Mouse (Mus musculus) B cell, adult 2 months (primary cell): ENCODE results near the gene Txndc11.
A peak's percentile ranks its signal among the peaks of the same experiment; 100 is the strongest.

Experiments used
- DNase-seq, 2 experiments: peaks; one replicate each; pipeline ENCODE4 v3.0.0; 2022

Txndc11 gene

GRCm38 (mm10) chr16:11097301-11097700 lies 37.1 kb downstream of the Txndc11 start:
- DNase-seq: no peak

- DNase-seq: no peak
These were observed 40.6 kb downstream of the Txndc11 start for GRCm38 (mm10) chr16:11093717-11094386.

- DNase-seq: peak in 1 of 2 experiments; percentile 35
These were observed 41.9 kb downstream of the Txndc11 start for GRCm38 (mm10) chr16:11092523-11092922.

GRCm38 (mm10) chr16:11092061-11092460 lies 42.4 kb downstream of the Txndc11 start:
- DNase-seq: no peak

GRCm38 (mm10) chr16:11090836-11091570 lies 43.4 kb downstream of the Txndc11 start:
- peak; percentile 58 for DNase-seq

GRCm38 (mm10) chr16:11086856-11087588 lies 47.4 kb downstream of the Txndc11 start:
- peak; percentile 37 to 43 for DNase-seq

- DNase-seq: no peak
These were observed 48.2 kb downstream of the Txndc11 start for GRCm38 (mm10) chr16:11086299-11086698.

- DNase-seq: no peak
These were observed 50.3 kb downstream of the Txndc11 start for GRCm38 (mm10) chr16:11084181-11084580.

GRCm38 (mm10) chr16:11078216-11078869 lies 56.1 kb downstream of the Txndc11 start:
- peak; percentile 38 to 42 for DNase-seq

- peak; percentile 89 to 93 for DNase-seq
These were observed 56.7 kb downstream of the Txndc11 start for GRCm38 (mm10) chr16:11077601-11078201.

- DNase-seq: peak in 1 of 2 experiments; percentile 18
These were observed 61.4 kb downstream of the Txndc11 start for GRCm38 (mm10) chr16:11073060-11073459.

GRCm38 (mm10) chr16:11072454-11072853 lies 62.0 kb downstream of the Txndc11 start:
- DNase-seq: no peak

- DNase-seq: peak; percentile 68 to 70
These were observed 62.6 kb downstream of the Txndc11 start for GRCm38 (mm10) chr16:11071887-11072286.

GRCm38 (mm10) chr16:11071176-11071575 lies 63.3 kb downstream of the Txndc11 start:
- DNase-seq: no peak

GRCm38 (mm10) chr16:11069710-11070420 lies 64.6 kb downstream of the Txndc11 start:
- DNase-seq: peak; percentile 63 to 64

GRCm38 (mm10) chr16:11069271-11069670 lies 65.2 kb downstream of the Txndc11 start:
- peak in 1 of 2 experiments; percentile 28 for DNase-seq

GRCm38 (mm10) chr16:11068666-11069065 lies 65.8 kb downstream of the Txndc11 start:
- DNase-seq: peak in 1 of 2 experiments; percentile 29

GRCm38 (mm10) chr16:11066833-11067191 lies 67.6 kb downstream of the Txndc11 start:
- DNase-seq: peak; percentile 40 to 49

GRCm38 (mm10) chr16:11066029-11066832 lies 68.2 kb downstream of the Txndc11 start, which contains the start of gene Litaf:
Litaf (minus strand) TSS chr16:11066157.
- DNase-seq: peak; percentile 99

GRCm38 (mm10) chr16:11065431-11065830 lies 69.0 kb downstream of the Txndc11 start:
- DNase-seq: peak in 1 of 2 experiments; percentile 25

- peak; percentile 31 to 36 for DNase-seq
These were observed 69.7 kb downstream of the Txndc11 start for GRCm38 (mm10) chr16:11064742-11065141.
